Mouse (Mus musculus) CH12.LX (cell line): ENCODE results near the gene Ehd1.
A peak's percentile ranks its signal among the peaks of the same experiment; 100 is the strongest.
"Not testable (repeated sequence)": the region's sequence is repeated elsewhere in the genome, so short reads cannot be mapped to it uniquely, and the experiment has no call there.

Experiments
- CTCF ChIP-seq, 2 experiments: IDR thresholded peaks in 1 of 2; conservative IDR thresholded peaks in 1 of 2; 2 replicates each; pipeline ENCODE4 v1.5.1; 2011 to 2012; ENCODE audit warnings: low read depth in 2 of 2, low read length in 2 of 2, improper control_type of control experiment in 1 of 2, inconsistent platforms in 1 of 2, mild to moderate bottlenecking in 1 of 2, moderate library complexity in 1 of 2
- E2F4 ChIP-seq: IDR thresholded peaks from 2 replicates; pipeline ENCODE4 v1.6.1; 2011; ENCODE audit warnings: low read depth, low read length, improper control_type of control experiment; ENCODE audit not compliant: insufficient replicate concordance
- EP300 ChIP-seq: IDR thresholded peaks from 2 replicates; pipeline ENCODE4 v1.6.1; 2011; ENCODE audit warnings: low read length, improper control_type of control experiment
- ETS1 ChIP-seq: conservative IDR thresholded peaks from 2 replicates; pipeline ENCODE4 v1.6.1; 2012; ENCODE audit warnings: low read depth, mild to moderate bottlenecking, inconsistent platforms, low read length, improper control_type of control experiment, moderate library complexity
- GABPA ChIP-seq: IDR thresholded peaks from 2 replicates; pipeline ENCODE4 v1.6.1; 2012; ENCODE audit warnings: low read depth, low read length, improper control_type of control experiment, inconsistent platforms; ENCODE audit not compliant: insufficient replicate concordance
- MAX ChIP-seq: IDR thresholded peaks from 2 replicates; pipeline ENCODE4 v1.6.1; 2011; ENCODE audit warnings: low read length, improper control_type of control experiment
- MAZ ChIP-seq: IDR thresholded peaks from 2 replicates; pipeline ENCODE4 v1.6.1; 2012; ENCODE audit warnings: low read depth, mild to moderate bottlenecking, inconsistent platforms, low read length, improper control_type of control experiment, moderate library complexity
- POLR2A ChIP-seq: IDR thresholded peaks from 2 replicates; pipeline ENCODE4 v1.6.1; 2011; ENCODE audit warnings: low read depth, mild to moderate bottlenecking, improper control_type of control experiment, low read length
- SMC3 ChIP-seq: IDR thresholded peaks from 2 replicates; pipeline ENCODE4 v1.6.1; 2011; ENCODE audit warnings: low read depth, low read length, improper control_type of control experiment
- TBP ChIP-seq: conservative IDR thresholded peaks from 2 replicates; pipeline ENCODE4 v1.6.1; 2011; ENCODE audit warnings: low read depth, low read length, improper control_type of control experiment
- UBTF ChIP-seq: IDR thresholded peaks from 2 replicates; pipeline ENCODE4 v1.6.1; 2012; ENCODE audit warnings: low read depth, mild to moderate bottlenecking, inconsistent platforms, low read length, improper control_type of control experiment, moderate library complexity
- USF1 ChIP-seq: IDR thresholded peaks from 2 replicates; pipeline ENCODE4 v1.6.1; 2014; ENCODE audit warnings: low read depth, mild to moderate bottlenecking, inconsistent platforms, low read length, improper control_type of control experiment

DNA sequence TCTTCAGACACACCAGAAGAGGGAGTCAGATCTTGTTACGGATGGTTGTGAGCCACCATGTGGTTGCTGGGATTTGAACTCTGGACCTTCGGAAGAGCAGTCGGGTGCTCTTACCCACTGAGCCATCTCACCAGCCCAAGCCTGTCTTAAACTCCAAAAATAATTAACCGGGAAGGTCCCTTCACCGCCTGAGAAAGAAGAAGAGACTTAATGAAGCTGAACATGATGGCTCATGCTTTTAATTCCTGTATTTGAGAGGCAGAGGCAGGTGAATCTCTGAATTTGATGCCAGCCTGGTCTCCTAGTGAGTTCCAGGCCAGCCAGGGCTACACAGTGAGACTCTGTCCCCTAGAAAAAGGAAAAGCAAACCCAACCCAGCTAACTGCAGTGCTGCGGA lies 14.2 kb downstream of the Ehd1 start:
- peak in 1 of 2 experiments; percentile 2; a peak in 1 of 4 replicates for TF ChIP-seq CTCF (conservative IDR thresholded peaks at IDR 0.05 in 1 of 2, IDR thresholded peaks at IDR 0.05 in 1 of 2; ENCODE audit: low read depth in 2 of 2, low read length in 2 of 2)
- TF ChIP-seq EP300, POLR2A, SMC3, E2F4, TBP, ETS1, MAZ, GABPA, UBTF, USF1, MAX: not testable (repeated sequence)
